ENCODE assay signal across 7 mouse cellular contexts in the genomic region with DNA sequence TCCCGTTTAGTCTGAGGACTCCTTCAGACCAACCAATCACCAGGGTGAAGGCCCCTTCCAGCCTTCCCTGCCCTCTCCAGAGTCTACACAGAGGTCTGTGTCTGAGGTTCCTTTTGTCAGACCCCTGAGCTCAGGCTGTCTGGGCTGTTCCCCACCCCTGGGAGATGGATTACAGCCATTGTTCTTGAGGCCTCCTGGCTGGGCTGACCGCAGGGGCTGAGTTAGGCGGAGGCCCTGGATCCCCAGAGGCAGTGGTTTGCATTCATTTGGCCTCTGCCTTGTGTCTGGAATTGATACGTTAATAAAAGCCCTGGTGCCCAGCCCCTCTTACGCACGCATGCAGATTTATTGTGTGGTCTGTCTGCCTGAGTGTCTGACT. TPM values are rescaled to one million over a fixed set of nuclear protein-coding genes. Genes with fewer than 3 reads are reported as not detected.
DNase-seq lines count a peak whose midpoint lies in the region; ATAC-seq lines count a peak whose summit lies in the region.

No protein-coding gene starts in this region.

- ATAC-seq in midbrain, embryonic 15.5 days (replicated peaks), result peak; percentile 79
- ATAC-seq in CD4-positive, CD25-positive, alpha-beta regulatory T cell, adult 4 months, result no peak

- WGBS in midbrain, embryonic 15.5 days, result 6% methylated on average over 6 of the region's 6 CpGs

- peaks cover 62% of the 10 kb centered on the region for H3K4me1 ChIP-seq in midbrain, embryonic 15.5 days

- H3K9ac ChIP-seq in midbrain, embryonic 15.5 days, result no peak overlapping the region

- no peak overlapping the region for H3K4me2 ChIP-seq in midbrain, embryonic 15.5 days

- H3K27ac ChIP-seq in midbrain, embryonic 15.5 days, result peak overlapping the region; percentile 71

- no peaks in the 10 kb centered on the region for H3K36me3 ChIP-seq in midbrain, embryonic 15.5 days (replicated peaks)

- H3K27me3 ChIP-seq in midbrain, embryonic 15.5 days (replicated peaks), result no peaks in the 10 kb centered on the region

- intact Hi-C loops in heart, postnatal 10 days (cut with DNase I), result loop anchor here (2.0 to 5.0 kb wide), 2 partner anchors 33 to 52 kb away; no protein-coding TSS in a partner anchor

- DNase-seq in Muller cell, postnatal 12 days (ENCODE audit: inconsistent ontology term), result peak; percentile 81
- DNase-seq in embryo, embryonic 11 days, result peak; percentile 84
- peak; percentile 57 to 60 for DNase-seq in heart, postnatal 10 days
- no peak for DNase-seq in frontal cortex, postnatal 25 days (ENCODE audit: low spot score in 2 of 2)
- DNase-seq in adrenal gland, adult 2 months, result no peak

- H3K9me3 ChIP-seq in midbrain, embryonic 15.5 days, result no peaks in the 10 kb centered on the region

- H3K4me3 ChIP-seq in midbrain, embryonic 15.5 days, result no peak overlapping the region

RNA-seq across cellular contexts. Expression of a gene that starts 53.1 kb away (rescaled TPM):
- total RNA-seq in heart, postnatal 10 days (2021), result 10 to 100 TPM; 45.6 to 51.4 TPM
- 67.4 and 78.1 TPM in 2 replicates for polyA plus RNA-seq in midbrain, embryonic 15.5 days (2015; fragmentation: Nextera tagmentation; extraction: Ambion mirVana)
- polyA plus RNA-seq in CD4-positive, CD25-positive, alpha-beta regulatory T cell, adult 4 months (2017; shearing (Covaris generic)), result 10 to 100 TPM; 18.5 to 18.7 TPM
- 10 to 100 TPM; 46.9 to 64.0 TPM for total RNA-seq in adrenal gland, adult 2 months (2021)
- 11.1 and 11.4 TPM in 2 replicates for polyA plus RNA-seq in adrenal gland, adult 2 months (2012; rRNA removed)

Comparison
In these comparisons a context has a peak if more than half of its experiments do, and no peak if none do; other contexts are left out.
1. DNase-seq: peak in Muller cell, postnatal 12 days (single experiment), embryo, embryonic 11 days (single experiment) and heart, postnatal 10 days (2 of 2); none in frontal cortex, postnatal 25 days (0 of 2) and adrenal gland, adult 2 months (single experiment).